Mouse (Mus musculus) ES-CJ7 (cell line): ENCODE results near the gene Eepd1.

ENCODE experiments used
- DNase-seq: peaks from one replicate; pipeline ENCODE4 v3.0.0; 2011; ENCODE audit warnings: low read depth, low spot score

The Eepd1 gene

GRCm38 (mm10) chr9:25578674-25579596 lies 97.6 kb downstream of the Eepd1 start:
- DNase-seq = no peak

DNA sequence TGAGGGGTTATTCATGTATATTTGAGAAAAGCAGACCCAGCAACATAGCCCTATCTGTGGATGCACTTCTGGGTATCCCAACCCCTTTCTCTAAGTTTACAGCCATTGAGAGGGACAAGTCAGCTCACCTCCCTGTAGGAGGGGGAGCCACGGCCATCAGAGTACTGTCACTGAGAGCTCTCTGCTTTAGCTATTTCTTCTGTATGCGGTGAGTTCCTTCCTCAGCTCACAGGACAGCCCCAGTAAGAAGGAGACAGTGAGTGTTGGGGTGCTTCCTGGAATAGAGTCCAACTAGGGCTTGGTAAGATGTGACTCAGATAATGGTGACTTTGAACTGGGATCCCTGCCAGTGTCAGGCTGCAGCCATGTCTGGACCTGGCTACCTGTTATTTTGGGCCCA lies 102.3 kb downstream of the Eepd1 start:
- no peak for DNase-seq

- no peak for DNase-seq
These were observed 104.3 kb downstream of the Eepd1 start for GRCm38 (mm10) chr9:25585614-25586013.

- DNase-seq = no peak
These were observed 107.2 kb downstream of the Eepd1 start for GRCm38 (mm10) chr9:25588581-25588980.

DNA sequence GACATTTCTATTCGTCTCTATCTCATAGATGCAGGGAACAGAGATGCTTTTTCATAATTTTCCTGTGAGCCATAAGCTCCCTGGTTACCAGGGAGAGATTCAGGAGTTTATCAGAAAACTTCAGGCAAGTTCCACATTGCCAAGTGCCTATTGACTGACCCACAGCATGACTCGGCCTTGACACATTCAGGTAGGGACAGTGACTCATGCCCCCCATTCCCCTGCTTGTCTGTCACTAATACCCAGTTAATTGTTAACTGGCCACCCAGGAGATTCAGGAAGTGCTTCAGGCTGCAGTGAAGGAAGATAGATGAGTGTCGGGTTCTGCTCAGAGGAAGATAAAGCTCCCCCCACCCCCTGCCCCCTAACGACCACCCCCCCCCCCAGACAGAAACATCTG lies 109.4 kb downstream of the Eepd1 start:
- no peak for DNase-seq

- DNase-seq = peak; percentile 68
These were observed 110.3 kb downstream of the Eepd1 start for GRCm38 (mm10) chr9:25591390-25592354.

DNA sequence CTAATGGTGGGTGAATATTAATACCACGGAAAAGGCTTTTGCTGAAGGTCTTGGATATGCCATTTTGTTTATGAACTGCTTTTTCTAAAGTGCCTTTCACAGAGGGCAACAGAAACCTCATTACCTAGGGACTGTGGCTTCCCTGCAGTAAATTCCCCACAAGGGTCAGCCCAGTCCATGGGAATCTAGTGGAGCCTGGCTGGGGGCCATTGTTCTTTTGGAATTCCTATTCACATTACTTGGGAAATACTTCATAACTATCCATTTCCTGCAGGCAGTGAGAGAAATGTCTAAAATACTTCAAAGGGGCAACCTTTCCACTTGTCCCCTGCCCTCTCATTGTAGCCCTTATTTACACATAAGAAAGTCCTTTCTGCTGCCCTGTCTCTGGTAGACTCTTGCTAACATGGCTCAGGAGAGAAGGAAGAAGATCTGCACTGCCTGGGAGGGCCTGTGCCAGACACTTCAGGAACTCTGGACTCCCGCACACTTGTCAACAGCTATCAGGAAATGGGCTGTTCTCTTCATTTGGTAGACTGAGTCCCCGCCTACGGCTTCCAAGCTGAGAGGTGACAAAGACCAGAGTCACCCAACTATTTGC lies 111.1 kb downstream of the Eepd1 start:
- peak; percentile 9 for DNase-seq

GRCm38 (mm10) chr9:25624744-25625143 lies 143.4 kb downstream of the Eepd1 start:
- DNase-seq = no peak

DNA sequence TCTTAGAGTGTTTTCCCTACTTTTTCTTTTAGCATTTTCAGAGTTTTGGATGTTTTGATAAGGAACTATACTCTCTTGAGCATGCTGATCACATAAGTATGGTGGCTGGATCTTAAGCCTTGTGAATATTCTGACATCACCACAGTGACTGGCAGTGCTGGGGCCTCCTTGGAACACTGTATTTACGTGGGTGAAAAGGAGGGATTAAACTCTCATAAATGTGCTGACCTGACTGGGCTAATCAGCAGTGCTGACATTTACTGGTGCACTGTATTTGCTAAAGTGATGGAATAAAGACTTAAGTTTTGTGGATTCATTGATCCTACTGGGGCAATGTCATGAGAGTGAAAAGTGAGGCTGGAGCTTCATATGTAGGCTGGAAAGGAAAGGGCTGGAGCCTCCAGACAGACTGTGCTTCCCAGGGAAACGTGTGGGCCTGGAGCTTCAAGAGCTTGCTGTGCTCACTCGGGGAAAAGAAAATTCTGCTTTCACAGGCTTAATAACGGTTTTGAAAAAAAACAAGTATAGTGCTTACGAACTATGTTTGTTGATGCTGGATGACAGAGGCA lies 148.3 kb downstream of the Eepd1 start:
- DNase-seq = no peak
